Comparison of ENCODE assay signal across 8 mouse cellular contexts in genomic region chr2:110949679-110950431, GRCm38 (mm10). TPM values are rescaled to one million over a fixed set of nuclear protein-coding genes. Genes with fewer than 3 reads are reported as not detected.
DNase-seq lines count a peak whose midpoint lies in the region; ATAC-seq and TF ChIP-seq lines count a peak whose summit lies in the region.

No protein-coding gene starts in this region.

- no peaks in the 10 kb centered on the region for H3K9me3 ChIP-seq in heart, embryonic 14.5 days (ENCODE audit: control insufficient read depth, low read length)
- H3K9me3 ChIP-seq in midbrain, postnatal 0 days (ENCODE audit: low read length): no peaks in the 10 kb centered on the region

- H3K9ac ChIP-seq in heart, embryonic 14.5 days (ENCODE audit: low read length): 0 out of 2 replicates have a peak overlapping the region, but pooled peaks have one; percentile 16
- H3K9ac ChIP-seq in midbrain, postnatal 0 days (replicated peaks; ENCODE audit: low read length, poor library complexity, severe bottlenecking): peak overlapping the region; percentile 51

- H3K4me2 ChIP-seq in heart, embryonic 14.5 days (ENCODE audit: low read length): peak overlapping the region; percentile 71
- peak overlapping the region; percentile 64 for H3K4me2 ChIP-seq in midbrain, postnatal 0 days (ENCODE audit: low read depth, low read length, poor library complexity, severe bottlenecking)

- H3K36me3 ChIP-seq in heart, embryonic 14.5 days (ENCODE audit: control insufficient read depth, insufficient read depth, low read length): no peaks in the 10 kb centered on the region
- H3K36me3 ChIP-seq in midbrain, postnatal 0 days (ENCODE audit: insufficient read depth, low read length): no peaks in the 10 kb centered on the region

- H3K27ac ChIP-seq in embryonic fibroblast, embryonic 13.5 days (ENCODE audit: insufficient read depth, low read length): peak overlapping the region; percentile 35
- H3K27ac ChIP-seq in heart, embryonic 14.5 days (replicated peaks in 1 of 2; ENCODE audit: control insufficient read depth in 1 of 2, insufficient read depth in 1 of 2, low read depth in 2 of 2, low read length in 2 of 2): no peak overlapping the region
- H3K27ac ChIP-seq in midbrain, postnatal 0 days (ENCODE audit: low read depth, low read length): no peak overlapping the region

- DNase-seq in ovary, adult 18-20 months (ENCODE audit: low spot score): peak; percentile 3
- DNase-seq in ovary, postnatal 10 days (ENCODE audit: low spot score): no peak
- DNase-seq in layer of hippocampus, postnatal 36 days: peak; percentile 53 to 66
- DNase-seq in midbrain, postnatal 0 days (ENCODE audit: low spot score): peak; percentile 75
- no peak for DNase-seq in spleen, postnatal 4 days (ENCODE audit: low spot score in 2 of 2)

- no peak for TF ChIP-seq CTCF in embryonic fibroblast, embryonic 13.5 days (IDR thresholded peaks at IDR 0.05; ENCODE audit: borderline replicate concordance, insufficient read depth, low read length)
- TF ChIP-seq CTCF in midbrain, postnatal 0 days (IDR thresholded peaks at IDR 0.05): peak; percentile 49

- H3K4me3 ChIP-seq in embryonic fibroblast, embryonic 13.5 days (ENCODE audit: insufficient read depth, low read length): peak overlapping the region; percentile 84
- peak overlapping the region; percentile 32 to 35 for H3K4me3 ChIP-seq in heart, embryonic 14.5 days (ENCODE audit: control insufficient read depth in 1 of 2, insufficient read depth in 1 of 2, low read depth in 1 of 2, low read length in 2 of 2)
- peak overlapping the region; percentile 48 for H3K4me3 ChIP-seq in midbrain, postnatal 0 days (ENCODE audit: low read depth, low read length)

- peak; percentile 61; the same call in 1 of the 2 replicates for ATAC-seq in heart, embryonic 14.5 days (ENCODE audit: insufficient number of reproducible peaks, insufficient read depth, low FRiP score, low read depth)
- ATAC-seq in midbrain, postnatal 0 days (ENCODE audit: low FRiP score): peak; percentile 90
- no peak for ATAC-seq in CD4-positive, CD25-positive, alpha-beta regulatory T cell, adult 4 months

- H3K27me3 ChIP-seq in heart, embryonic 14.5 days (ENCODE audit: control insufficient read depth, insufficient read depth, low read length): no peaks in the 10 kb centered on the region
- no peaks in the 10 kb centered on the region for H3K27me3 ChIP-seq in midbrain, postnatal 0 days (ENCODE audit: insufficient read depth, low read length)

- TF ChIP-seq POLR2A in embryonic fibroblast, embryonic 13.5 days (IDR thresholded peaks at IDR 0.05; ENCODE audit: low read depth, low read length): peak; percentile 59

- WGBS in heart, embryonic 14.5 days: 6% methylated on average over 20 of the region's 20 CpGs
- 3% methylated on average over 20 of the region's 20 CpGs for WGBS in midbrain, postnatal 0 days

- no peaks in the 10 kb centered on the region; the same call in 1 of the 2 replicates for H3K4me1 ChIP-seq in embryonic fibroblast, embryonic 13.5 days (ENCODE audit: control insufficient read depth, insufficient read depth, low read length)
- H3K4me1 ChIP-seq in heart, embryonic 14.5 days (ENCODE audit: control insufficient read depth in 2 of 2, insufficient read depth in 2 of 2, low read length in 2 of 2): peaks cover 0 to 2% of the 10 kb centered on the region in 2 experiments; a peak in 1 of 4 replicates
- no peaks in the 10 kb centered on the region for H3K4me1 ChIP-seq in midbrain, postnatal 0 days (ENCODE audit: insufficient read depth, low read length)

RNA-seq across cellular contexts. Expression of gene Ano3, which starts 0.9 kb away (rescaled TPM):
- 19.4 and 28.4 TPM in 2 replicates for polyA plus RNA-seq in embryonic fibroblast, embryonic 13.5 days (2011; ENCODE audit: insufficient read length, low read depth, missing spikeins)
- polyA plus RNA-seq in heart, embryonic 14.5 days (2014; fragmentation: Nextera tagmentation; extraction: Ambion mirVana): 0.34 and 0.38 TPM in 2 replicates
- total RNA-seq in layer of hippocampus, postnatal 36 days (2021): 10 to 100 TPM; 77.7 to 79.6 TPM
- total RNA-seq in midbrain, postnatal 0 days (2014; rRNA removed): 0.66 and 1.6 TPM in 2 replicates
- polyA plus RNA-seq in midbrain, postnatal 0 days (2015; fragmentation: Nextera tagmentation; extraction: Ambion mirVana): 0.54 and 0.70 TPM in 2 replicates
- polyA plus RNA-seq in CD4-positive, CD25-positive, alpha-beta regulatory T cell, adult 4 months (2017; shearing (Covaris generic)): under 1 TPM in 1 of 2 experiments, not detected in 1; 0.13 TPM

Comparison
In these comparisons a context has a peak if more than half of its experiments do, and no peak if none do; other contexts are left out.
1. DNase-seq: peak in ovary, adult 18-20 months (single experiment), layer of hippocampus, postnatal 36 days (2 of 2) and midbrain, postnatal 0 days (single experiment); none in ovary, postnatal 10 days (single experiment) and spleen, postnatal 4 days (0 of 2).
2. H3K4me3 ChIP-seq: peak in every context shown above with its lines; median percentile 84 in embryonic fibroblast, embryonic 13.5 days; 48 in midbrain, postnatal 0 days; 34 in heart, embryonic 14.5 days.
3. RNA of gene Ano3, which starts 0.9 kb away (polyA plus RNA-seq): 19.4 to 28.4 TPM in embryonic fibroblast, embryonic 13.5 days; 0.54 to 0.70 TPM in midbrain, postnatal 0 days, 0.34 to 0.38 TPM in heart, embryonic 14.5 days and 0.13 TPM in CD4-positive, CD25-positive, alpha-beta regulatory T cell, adult 4 months; every median in the first group is over 10 times any median in the second.